Mouse (Mus musculus) small intestine, adult 2 months (tissue): ENCODE data around the gene Defb30. TPM values are rescaled to one million over a fixed set of nuclear protein-coding genes. Genes with fewer than 3 reads are reported as not detected.
A peak's percentile ranks its signal among the peaks of the same experiment; 100 is the strongest.

Experiments used
- H3K27ac ChIP-seq: fragments of 200-500 bp; 2 replicates; pipeline ENCODE4 v1.5.1; 2012; ENCODE audit warnings: low read depth, low read length, control low read depth, inconsistent platforms; ENCODE audit not compliant: insufficient read depth
- H3K27me3 ChIP-seq: fragments of 200-500 bp; 2 replicates; pipeline ENCODE4 v1.6.1; 2012; ENCODE audit warnings: mild to moderate bottlenecking, moderate library complexity, low read length, inconsistent platforms; ENCODE audit not compliant: control insufficient read depth, insufficient read depth
- H3K36me3 ChIP-seq: fragments of 200-500 bp; 2 replicates; pipeline ENCODE4 v1.6.1; 2012; ENCODE audit warnings: mild to moderate bottlenecking, low read length, control low read depth, inconsistent platforms; ENCODE audit not compliant: control insufficient read depth, insufficient read depth
- H3K4me1 ChIP-seq: fragments of 200-500 bp; 2 replicates; pipeline ENCODE4 v1.6.1; 2012; ENCODE audit warnings: low read length, inconsistent platforms, mixed read lengths; ENCODE audit not compliant: control insufficient read depth, insufficient read depth, insufficient read length
- H3K4me3 ChIP-seq: fragments of 200-500 bp; 2 replicates; pipeline ENCODE4 v1.5.1; 2012; ENCODE audit warnings: low read depth, mild to moderate bottlenecking, control low read depth, inconsistent platforms, low read length, moderate library complexity
- CTCF ChIP-seq: fragments of 200-500 bp; IDR thresholded peaks from 2 replicates; pipeline ENCODE4 v1.5.1; 2012; ENCODE audit warnings: low read depth, mild to moderate bottlenecking, control low read depth, inconsistent platforms, low read length, moderate library complexity, mixed read lengths; ENCODE audit not compliant: insufficient replicate concordance, insufficient read length; ENCODE audit errors: extremely low read depth
- POLR2A ChIP-seq: fragments of 200-500 bp; IDR thresholded peaks from 2 replicates; pipeline ENCODE4 v1.6.1; 2012; ENCODE audit warnings: low read depth, mild to moderate bottlenecking, control low read depth, inconsistent platforms, low read length, moderate library complexity
- WGBS: fragments of 180-500 bp; shearing (Covaris S2); methylation state at CpG from one replicate; pipeline ENCODE4 v1.1.7; 2018; 5-methylcytosine and 5-hydroxymethylcytosine counted together
- polyA plus RNA-seq: library from polyadenylated mRNA; depleted of rRNA; stranded (reverse); fragments of >200 nt; gene quantifications from 2 replicates; pipeline ENCODE4 v1.2.3, GENCODE M21; 2012; rRNA removed

Gene Defb30
- not detected in 2 replicates for polyA plus RNA-seq

GRCm38 (mm10) chr14:63049910-63050370, at the start of gene Defb30:
Defb30 (minus strand) TSS chr14:63049960.
- no peak for TF ChIP-seq CTCF
- TF ChIP-seq POLR2A, result no peak
- Histone ChIP-seq H3K4me3 (no peak within 1 kb of the TSS), H3K27ac (no peak within 1 kb of the TSS), H3K36me3 (no peaks in the 10 kb centered on the region), H3K4me1 (no peaks in the 10 kb centered on the region), H3K27me3 (no peaks in the 10 kb centered on the region)
- whole genome bisulfite sequencing, result 69% methylated on average over 14 of the region's 14 CpGs

GRCm38 (mm10) chr14:63067708-63068107, 17.9 kb upstream of the Defb30 start:
- Histone ChIP-seq H3K36me3 (no peaks in the 10 kb centered on the region), H3K4me1 (no peaks in the 10 kb centered on the region), H3K4me3 (no peak overlapping the region), H3K27me3 (0 out of 2 replicates have a peak, but pooled peaks cover 2% of the 10 kb centered on the region), H3K27ac (no peak overlapping the region)
- 37% methylated on average over 15 of the region's 15 CpGs for WGBS
- TF ChIP-seq POLR2A (no peak), CTCF (no peak)

DNA sequence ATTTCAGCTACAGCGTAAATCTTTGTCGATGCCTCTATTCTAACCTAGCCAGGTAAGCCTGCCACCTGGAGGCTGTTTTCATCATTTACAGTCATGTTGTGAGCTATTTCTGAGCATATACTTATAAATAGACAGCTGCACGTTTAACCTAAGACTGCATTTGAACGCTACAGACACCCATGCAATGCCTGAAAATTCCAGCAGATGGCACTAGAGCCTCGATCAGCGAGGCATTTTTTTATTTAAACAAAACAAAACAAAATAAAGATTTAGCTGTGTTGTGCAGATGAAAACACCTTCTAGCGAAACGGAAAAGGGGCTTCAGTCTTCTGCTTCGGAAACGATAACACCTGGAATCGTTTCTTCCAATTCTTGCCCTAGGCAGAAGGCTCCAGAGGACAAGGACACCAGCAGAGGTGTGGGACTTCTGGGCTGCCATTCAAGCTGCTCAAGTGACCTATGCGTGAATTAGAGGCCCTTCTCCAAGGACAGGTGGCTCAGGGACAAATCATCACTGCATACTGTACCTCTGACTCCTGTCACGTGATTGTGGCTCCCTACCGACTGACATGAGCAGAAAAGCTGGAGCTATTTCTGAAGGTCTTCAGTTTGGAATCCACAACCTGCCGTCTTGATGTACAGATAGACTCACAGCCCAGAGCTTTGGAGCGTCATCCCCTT, 17.0 kb upstream of the Defb30 start:
- WGBS, result 22% methylated on average over 16 of the region's 16 CpGs
- no peaks in the 10 kb centered on the region for H3K36me3 ChIP-seq
- no peak overlapping the region for H3K27ac ChIP-seq
- no peaks in the 10 kb centered on the region for H3K4me1 ChIP-seq
- H3K4me3 ChIP-seq, result no peak overlapping the region
- TF ChIP-seq POLR2A (no peak), CTCF (peak; percentile 24; the same call in 1 of the 2 replicates)
- 0 out of 2 replicates have a peak, but pooled peaks cover 2% of the 10 kb centered on the region for H3K27me3 ChIP-seq

DNA sequence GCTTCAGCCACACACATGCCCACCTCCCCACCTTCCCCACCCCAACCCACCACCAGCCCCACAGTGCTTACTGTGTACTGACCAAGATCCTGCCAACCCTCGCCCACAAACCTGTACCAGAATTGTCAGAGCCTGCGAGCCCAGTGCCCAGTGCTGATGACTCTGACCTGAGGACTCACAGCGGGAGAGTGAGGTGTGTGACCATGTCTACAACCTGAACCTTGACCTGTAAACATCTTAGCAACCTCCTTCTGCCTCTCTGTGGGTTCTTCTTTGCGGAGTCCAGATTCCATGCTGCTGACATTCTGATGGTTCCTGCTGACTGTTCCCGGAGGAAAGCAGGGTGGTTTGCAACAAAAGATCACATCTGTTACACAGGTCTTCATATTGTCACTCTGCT, 15.6 kb upstream of the Defb30 start:
- 0 out of 2 replicates have a peak, but pooled peaks cover 2% of the 10 kb centered on the region for H3K27me3 ChIP-seq
- no peak overlapping the region for H3K27ac ChIP-seq
- WGBS, result 57% methylated on average over 5 of the region's 5 CpGs
- TF ChIP-seq POLR2A (no peak), CTCF (no peak)
- no peaks in the 10 kb centered on the region for H3K4me1 ChIP-seq
- H3K36me3 ChIP-seq, result no peaks in the 10 kb centered on the region
- no peak overlapping the region for H3K4me3 ChIP-seq

DNA sequence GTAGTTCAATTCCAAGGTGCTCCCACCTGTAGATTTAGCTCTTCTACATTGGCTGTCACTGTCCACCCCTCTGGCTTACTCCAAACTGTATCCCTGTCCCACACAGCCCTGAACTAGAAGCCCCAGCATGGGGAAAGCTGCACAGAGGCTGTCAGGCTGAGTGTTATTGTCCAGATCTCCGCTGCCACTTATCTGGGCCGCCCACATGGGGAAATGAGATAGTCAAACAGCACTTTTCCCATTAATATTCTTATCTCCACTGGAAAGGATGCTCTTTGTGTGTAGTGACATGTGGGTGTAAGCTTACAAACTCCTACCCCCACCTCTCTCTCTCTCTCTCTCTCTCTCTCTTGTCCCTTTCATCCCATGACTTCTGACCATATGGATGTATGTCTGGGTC, 12.4 kb upstream of the Defb30 start:
- 0 out of 2 replicates have a peak, but pooled peaks cover 2% of the 10 kb centered on the region for H3K27me3 ChIP-seq
- H3K4me3 ChIP-seq, result no peak overlapping the region
- 84% methylated on average over 2 of the region's 2 CpGs for WGBS
- TF ChIP-seq CTCF, result no peak
- TF ChIP-seq POLR2A, result no peak
- H3K36me3 ChIP-seq, result no peaks in the 10 kb centered on the region
- H3K4me1 ChIP-seq, result no peaks in the 10 kb centered on the region
- no peak overlapping the region for H3K27ac ChIP-seq

GRCm38 (mm10) chr14:63060361-63060760, 10.6 kb upstream of the Defb30 start:
- 65% methylated on average over 10 of the region's 10 CpGs for WGBS
- H3K36me3 ChIP-seq, result no peaks in the 10 kb centered on the region
- TF ChIP-seq POLR2A (no peak), CTCF (no peak)
- no peak overlapping the region for H3K27ac ChIP-seq
- 0 out of 2 replicates have a peak, but pooled peaks cover 2% of the 10 kb centered on the region for H3K27me3 ChIP-seq
- H3K4me1 ChIP-seq, result no peaks in the 10 kb centered on the region
- no peak overlapping the region for H3K4me3 ChIP-seq

DNA sequence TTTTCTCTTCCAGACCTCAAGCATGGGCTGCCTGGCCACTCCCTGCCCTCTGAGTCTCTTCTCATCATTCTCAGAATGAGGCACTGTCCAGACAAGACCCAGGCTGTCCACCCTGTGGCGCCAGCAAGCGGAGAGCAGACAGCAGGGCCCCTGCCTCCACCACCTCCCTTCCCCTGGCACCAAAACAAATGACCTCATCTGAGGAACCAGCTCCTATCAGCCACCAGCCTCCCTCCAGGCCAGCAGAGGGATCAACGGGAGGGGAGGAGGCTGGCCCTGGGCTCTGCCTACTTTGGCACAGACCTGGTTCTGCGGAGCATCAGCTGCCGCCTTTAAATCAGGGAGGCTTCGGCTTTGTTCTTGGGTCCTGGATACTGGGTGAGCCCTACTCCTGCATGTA, 5.0 kb upstream of the Defb30 start:
- WGBS, result 22% methylated on average over 6 of the region's 6 CpGs
- no peak for TF ChIP-seq POLR2A
- no peak for TF ChIP-seq CTCF
- Histone ChIP-seq H3K36me3 (no peaks in the 10 kb centered on the region), H3K4me1 (no peaks in the 10 kb centered on the region), H3K27me3 (no peaks in the 10 kb centered on the region), H3K4me3 (no peak overlapping the region), H3K27ac (no peak overlapping the region)
